Comparison of ENCODE assay signal across 24 mouse cellular contexts in genomic region chr2:92139365-92139764, GRCm38 (mm10). TPM values are rescaled to one million over a fixed set of nuclear protein-coding genes. Genes with fewer than 3 reads are reported as not detected.
DNase-seq lines count a peak whose midpoint lies in the region; ATAC-seq and TF ChIP-seq lines count a peak whose summit lies in the region.
"Had no signal": no experiment of that assay in that cellular context is flagged by ENCODE, and none has a peak within 500 bp of the region (broad histone marks: within the 10 kb centered on the region; RNA-seq: fewer than 3 reads in every experiment).

No protein-coding gene starts in this region.

- no peak for TF ChIP-seq POLR2A in liver, adult 2 months (IDR thresholded peaks at IDR 0.05; ENCODE audit: extremely low read depth, insufficient read depth, low read length)

- H3K27me3 ChIP-seq in liver, adult 2 months (ENCODE audit: control insufficient read depth, insufficient read depth, low read length), result no peaks in the 10 kb centered on the region
- 0 out of 2 replicates have a peak, but pooled peaks cover 12% of the 10 kb centered on the region for H3K27me3 ChIP-seq in liver, embryonic 12.5 days (replicated peaks)
- H3K27me3 ChIP-seq: CH12.LX; heart, embryonic 15.5 days; limb, embryonic 13.5 days had no signal

- DNase-seq in heart, postnatal 10 days, result peak; percentile 6 to 15
- no peak for DNase-seq in heart, postnatal 25 days (ENCODE audit: low spot score)
- DNase-seq in liver, adult 2 months (ENCODE audit: extremely low read depth, low read depth, low spot score), result peak; percentile 54
- peak; percentile 50 for DNase-seq in NIH3T3 (ENCODE audit: low read depth)
- peak; percentile 93 for DNase-seq in fat pad, adult 2 months (ENCODE audit: extremely low read depth, low read depth, low spot score)
- no peak for DNase-seq in gastrocnemius, postnatal 10 days
- DNase-seq: adrenal gland, postnatal 25 days; B cell, adult 2 months; cerebellum, adult 9-10 months; gastrocnemius, postnatal 25 days; layer of hippocampus, adult 9-11 months; right cerebral cortex, postnatal 14 days; spleen, adult 18-20 months had no signal

- no peak overlapping the region for H3K4me2 ChIP-seq in liver, embryonic 12.5 days
- H3K4me2 ChIP-seq: heart, embryonic 15.5 days; limb, embryonic 13.5 days; midbrain, embryonic 11.5 days had no signal

- intact Hi-C loops in heart, postnatal 10 days (cut with DNase I), result no loop called here
- intact Hi-C loops in heart, postnatal 25 days (cut with DNase I), result no loop called here

- H3K36me3 ChIP-seq in liver, adult 2 months (ENCODE audit: control insufficient read depth, insufficient read depth, low read length), result no peaks in the 10 kb centered on the region
- H3K36me3 ChIP-seq in liver, embryonic 12.5 days, result no peaks in the 10 kb centered on the region
- H3K36me3 ChIP-seq: forebrain, embryonic 10.5 days; G1E; heart, embryonic 15.5 days; limb, embryonic 13.5 days had no signal

- no peaks in the 10 kb centered on the region for H3K4me1 ChIP-seq in liver, adult 2 months (ENCODE audit: control insufficient read depth, insufficient read depth, low read length)
- H3K4me1 ChIP-seq in liver, embryonic 12.5 days, result no peaks in the 10 kb centered on the region

- TF ChIP-seq CTCF in liver, adult 2 months (IDR thresholded peaks at IDR 0.05; ENCODE audit: low read depth, low read length), result no peak

- no peak overlapping the region for H3K4me3 ChIP-seq in liver, adult 2 months (ENCODE audit: insufficient read depth, low read depth, low read length)
- H3K4me3 ChIP-seq in liver, embryonic 12.5 days, result no peak overlapping the region
- H3K4me3 ChIP-seq: forebrain, embryonic 10.5 days; heart, embryonic 15.5 days; limb, embryonic 13.5 days had no signal

- H3K79me2 ChIP-seq in liver, adult 2 months (ENCODE audit: control insufficient read depth, insufficient read depth, low read length), result no peaks in the 10 kb centered on the region

- no peak for ATAC-seq in liver, embryonic 12.5 days
- no peak for ATAC-seq in granulocyte monocyte progenitor cell, adult 5-6 weeks (replicated peaks; ENCODE audit: poor library complexity, severe bottlenecking)
- ATAC-seq: forebrain, embryonic 16.5 days; hindbrain, postnatal 0 days had no signal

- H3K9ac ChIP-seq in liver, adult 2 months (ENCODE audit: low read depth, low read length), result no peak overlapping the region
- H3K9ac ChIP-seq in liver, embryonic 12.5 days, result no peak overlapping the region
- H3K9ac ChIP-seq: heart, embryonic 15.5 days; limb, embryonic 13.5 days; liver, embryonic 14.5 days had no signal

- H3K27ac ChIP-seq in liver, adult 2 months (replicated peaks; ENCODE audit: insufficient read depth, low read depth, low read length), result no peak overlapping the region
- H3K27ac ChIP-seq in liver, embryonic 12.5 days, result no peak overlapping the region
- H3K27ac ChIP-seq: forebrain, embryonic 10.5 days; heart, embryonic 15.5 days; hindbrain, postnatal 0 days; limb, embryonic 13.5 days; liver, embryonic 14.5 days had no signal

- H3K9me3 ChIP-seq in liver, embryonic 12.5 days (replicated peaks), result no peaks in the 10 kb centered on the region
- H3K9me3 ChIP-seq: forebrain, embryonic 10.5 days; G1E; heart, embryonic 15.5 days; limb, embryonic 13.5 days had no signal

RNA-seq across cellular contexts. Expression of gene Phf21a, which starts 46.4 kb away (rescaled TPM):
- total RNA-seq in heart, postnatal 10 days (2021), result 10 to 100 TPM; 31.3 to 42.1 TPM
- total RNA-seq in heart, postnatal 25 days (2021), result 10 to 100 TPM; 26.2 to 37.6 TPM
- total RNA-seq in liver, adult 2 months (2014; rRNA removed), result 14.5 and 14.8 TPM in 2 replicates
- 8.3 and 11.4 TPM in 2 replicates for polyA plus RNA-seq in liver, adult 2 months (2012; rRNA removed)
- polyA plus RNA-seq in liver, embryonic 12.5 days (2016; fragmentation: Nextera tagmentation; extraction: Ambion mirVana), result 5.6 and 5.9 TPM in 2 replicates
- total RNA-seq in gastrocnemius, postnatal 10 days (2021), result 10 to 100 TPM; 27.1 to 44.4 TPM
- 28.5 and 69.2 TPM in 2 replicates for total RNA-seq in granulocyte monocyte progenitor cell, adult 5-6 weeks (2014; fragmentation: Nextera tagmentation)
- 25.9 and 33.4 TPM in 2 replicates for total RNA-seq in granulocyte monocyte progenitor cell, adult 5-6 weeks (2017)

Comparison
In these comparisons a context has a peak if more than half of its experiments do, and no peak if none do; other contexts are left out.
1. DNase-seq: peak in heart, postnatal 10 days (2 of 2), liver, adult 2 months (single experiment), NIH3T3 (single experiment) and fat pad, adult 2 months (single experiment); none in heart, postnatal 25 days (single experiment) and gastrocnemius, postnatal 10 days (single experiment).